Mouse (Mus musculus) ES-Bruce4 (cell line): ENCODE data around the gene Ifit1bl1. TPM values are rescaled to one million over a fixed set of nuclear protein-coding genes. Genes with fewer than 3 reads are reported as not detected.
"Not testable (repeated sequence)": the region's sequence is repeated elsewhere in the genome, so short reads cannot be mapped to it uniquely, and the experiment has no call there.

Experiments used
- H3K27ac ChIP-seq: 2 replicates; pipeline ENCODE4 v1.5.1; 2012; ENCODE audit warnings: low read length, inconsistent platforms; ENCODE audit not compliant: insufficient read depth
- H3K27me3 ChIP-seq: 2 replicates; pipeline ENCODE4 v1.6.1; 2012; ENCODE audit warnings: mild to moderate bottlenecking, low read length, inconsistent platforms; ENCODE audit not compliant: control insufficient read depth, poor library complexity, insufficient read depth, severe bottlenecking
- H3K36me3 ChIP-seq: 2 replicates; pipeline ENCODE4 v1.6.1; 2012; ENCODE audit warnings: inconsistent platforms, mild to moderate bottlenecking, low read length, moderate library complexity; ENCODE audit not compliant: control insufficient read depth, poor library complexity, insufficient read depth, severe bottlenecking
- H3K4me1 ChIP-seq: one replicate; pipeline ENCODE4 v1.8.1; 2011; ENCODE audit warnings: low read length; ENCODE audit not compliant: control insufficient read depth, insufficient read depth
- H3K4me3 ChIP-seq: 2 replicates; pipeline ENCODE4 v1.5.1; 2011; ENCODE audit warnings: low read depth, mild to moderate bottlenecking, low read length
- H3K9ac ChIP-seq: 2 replicates; pipeline ENCODE4 v1.6.1; 2012; ENCODE audit warnings: low read depth, mild to moderate bottlenecking, inconsistent platforms; ENCODE audit not compliant: poor library complexity, severe bottlenecking
- H3K9me3 ChIP-seq: replicated peaks from 2 replicates; pipeline ENCODE4 v1.6.1; 2012; ENCODE audit warnings: mild to moderate bottlenecking, low read length, inconsistent platforms; ENCODE audit not compliant: control insufficient read depth, poor library complexity, insufficient read depth, severe bottlenecking
- CTCF ChIP-seq: IDR thresholded peaks from one replicate; pipeline ENCODE4 v1.8.1; 2011; ENCODE audit warnings: low read depth, low read length
- EP300 ChIP-seq: IDR thresholded peaks from 2 replicates; pipeline ENCODE4 v1.6.1; 2011; ENCODE audit warnings: low read depth, low read length; ENCODE audit not compliant: insufficient read depth
- POLR2A ChIP-seq: IDR thresholded peaks from one replicate; pipeline ENCODE4 v1.8.1; 2011; ENCODE audit warnings: low read length; ENCODE audit not compliant: insufficient read depth
- polyA plus RNA-seq: library from polyadenylated mRNA; stranded (reverse); fragments of >200 nt; gene quantifications from 2 replicates; pipeline ENCODE4 v1.2.4, GENCODE M21; 2011; ENCODE audit warnings: low read depth; ENCODE audit not compliant: missing spikeins, insufficient read depth, insufficient read length

The Ifit1bl1 gene
- polyA plus RNA-seq, 1 experiment = not detected

DNA sequence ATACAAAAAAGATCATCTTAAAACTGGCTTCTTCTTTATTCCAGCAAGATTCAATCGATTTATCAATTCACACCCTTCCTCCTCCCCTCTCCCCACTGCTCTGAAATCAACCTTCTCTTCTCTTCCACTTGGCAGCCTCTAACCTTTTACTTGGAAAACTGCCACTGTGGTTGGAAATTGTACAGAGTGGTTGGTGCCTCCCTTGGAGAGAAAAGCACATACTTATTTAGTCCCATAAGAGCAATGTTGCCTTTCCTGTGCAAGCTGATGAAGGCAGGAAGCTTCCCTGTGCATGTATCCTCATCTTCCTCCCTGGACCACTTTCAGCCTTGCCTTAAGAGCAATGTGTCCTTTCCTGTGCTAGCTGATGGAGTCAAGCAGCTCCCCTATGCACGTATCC is 3.4 kb downstream of the Ifit1bl1 start:
- no peaks in the 10 kb centered on the region for H3K9me3 ChIP-seq
- no peak for TF ChIP-seq POLR2A
- TF ChIP-seq EP300 = no peak
- TF ChIP-seq CTCF = no peak

DNA sequence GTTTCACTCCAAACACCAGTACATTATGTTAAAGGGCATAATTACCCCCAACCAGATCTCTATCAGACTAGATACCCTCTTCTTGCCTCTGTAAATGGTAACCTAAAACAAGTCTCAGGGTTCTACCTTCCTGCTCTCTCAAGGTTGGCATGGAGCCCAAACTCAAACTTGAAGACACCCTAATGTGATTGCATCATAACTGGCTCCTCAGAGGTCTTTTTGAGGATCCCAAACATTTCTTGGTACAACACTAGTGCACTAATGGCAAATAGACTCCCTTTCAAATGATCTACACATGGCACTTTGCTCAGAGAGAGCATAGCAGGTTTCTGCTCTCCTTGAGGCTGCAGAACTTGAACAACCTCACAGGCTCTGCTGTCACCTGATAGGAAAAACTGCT is 4.9 kb downstream of the Ifit1bl1 start:
- no peaks in the 10 kb centered on the region for H3K27me3 ChIP-seq
- TF ChIP-seq CTCF (no peak), POLR2A (no peak), EP300 (no peak)
- H3K4me3 ChIP-seq = no peak overlapping the region
- no peaks in the 10 kb centered on the region for H3K4me1 ChIP-seq
- no peak overlapping the region for H3K9ac ChIP-seq
- no peaks in the 10 kb centered on the region for H3K9me3 ChIP-seq
- H3K36me3 ChIP-seq = no peaks in the 10 kb centered on the region
- no peak overlapping the region for H3K27ac ChIP-seq

More for the DNA sequence above, 3.4 kb downstream of the Ifit1bl1 start:
- Histone ChIP-seq H3K27me3 (no peaks in the 10 kb centered on the region), H3K27ac (no peak overlapping the region), H3K4me1 (no peaks in the 10 kb centered on the region), H3K4me3 (no peak overlapping the region), H3K36me3 (no peaks in the 10 kb centered on the region), H3K9ac (no peak overlapping the region)

DNA sequence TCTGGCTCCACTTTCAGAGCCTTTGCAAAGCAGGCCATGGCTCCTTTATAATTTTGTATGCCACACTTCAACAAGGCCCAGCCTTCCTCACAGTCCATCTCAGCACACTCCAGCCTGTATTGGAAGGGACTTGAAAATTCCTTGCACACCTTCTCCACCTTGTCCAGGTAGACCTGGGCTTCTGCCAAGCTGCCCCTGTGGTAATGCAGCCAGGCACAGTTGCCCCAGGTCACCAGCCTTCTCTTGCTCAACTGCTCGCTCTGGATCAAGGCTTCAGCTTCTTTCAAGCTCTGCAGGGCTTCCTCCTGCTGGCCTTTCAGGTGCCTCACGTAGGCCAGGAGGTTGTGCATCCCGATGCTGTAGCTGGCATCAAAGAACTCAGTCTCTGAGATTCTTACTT is 7.2 kb downstream of the Ifit1bl1 start:
- H3K27me3 ChIP-seq, H3K27ac ChIP-seq, H3K9me3 ChIP-seq, H3K4me1 ChIP-seq, H3K9ac ChIP-seq, H3K4me3 ChIP-seq, H3K36me3 ChIP-seq: not testable (repeated sequence)

DNA sequence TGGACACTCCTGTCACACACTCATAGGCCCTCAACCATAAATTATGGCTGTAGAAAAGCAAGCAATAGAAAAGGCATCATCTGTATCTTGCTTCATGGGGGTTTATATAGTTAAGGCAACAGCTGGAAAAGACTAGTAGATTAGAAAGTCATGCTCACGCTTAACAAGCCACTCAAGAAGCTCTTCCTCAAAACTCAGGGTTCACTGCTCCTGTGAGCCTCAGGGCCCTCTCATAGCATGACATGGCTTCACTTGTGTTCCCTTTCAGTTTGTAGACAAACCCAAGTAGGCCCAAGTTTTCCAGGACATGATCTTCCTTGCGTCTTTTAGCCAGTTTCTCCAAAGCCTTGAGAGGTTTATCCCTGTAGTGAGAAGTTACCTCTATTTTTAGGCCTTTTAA is 8.3 kb downstream of the Ifit1bl1 start:
- no peaks in the 10 kb centered on the region for H3K9me3 ChIP-seq
- TF ChIP-seq EP300 = no peak
- TF ChIP-seq CTCF = no peak
- TF ChIP-seq POLR2A = no peak
- no peak overlapping the region for H3K4me3 ChIP-seq
- H3K9ac ChIP-seq = no peak overlapping the region
- H3K4me1 ChIP-seq = no peaks in the 10 kb centered on the region
- no peaks in the 10 kb centered on the region for H3K36me3 ChIP-seq
- no peak overlapping the region for H3K27ac ChIP-seq
- no peaks in the 10 kb centered on the region for H3K27me3 ChIP-seq

DNA sequence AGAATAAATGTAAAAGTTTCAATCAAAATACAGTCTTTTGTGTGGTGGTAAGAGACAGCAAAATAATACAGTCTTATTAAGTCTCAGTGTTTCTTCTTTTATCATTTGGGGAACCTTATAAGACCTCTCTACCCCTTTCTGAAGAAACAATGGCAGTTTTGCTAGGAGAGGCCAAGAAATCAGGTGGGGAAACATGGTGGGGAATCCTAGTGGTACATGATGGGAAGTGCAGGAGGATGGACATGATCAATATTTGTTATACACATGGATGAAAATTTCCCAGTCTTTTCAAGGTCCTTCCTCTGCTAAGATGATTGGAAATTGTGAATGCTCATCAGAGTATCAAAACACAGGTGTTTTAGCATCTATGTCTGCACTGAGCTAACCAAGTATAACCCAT is 12.8 kb downstream of the Ifit1bl1 start:
- no peaks in the 10 kb centered on the region for H3K9me3 ChIP-seq
- no peaks in the 10 kb centered on the region for H3K4me1 ChIP-seq
- no peak overlapping the region for H3K27ac ChIP-seq
- H3K36me3 ChIP-seq = no peaks in the 10 kb centered on the region
- no peak overlapping the region for H3K4me3 ChIP-seq
- TF ChIP-seq POLR2A (no peak), EP300 (no peak), CTCF (no peak)
- H3K27me3 ChIP-seq = no peaks in the 10 kb centered on the region
- H3K9ac ChIP-seq = no peak overlapping the region

DNA sequence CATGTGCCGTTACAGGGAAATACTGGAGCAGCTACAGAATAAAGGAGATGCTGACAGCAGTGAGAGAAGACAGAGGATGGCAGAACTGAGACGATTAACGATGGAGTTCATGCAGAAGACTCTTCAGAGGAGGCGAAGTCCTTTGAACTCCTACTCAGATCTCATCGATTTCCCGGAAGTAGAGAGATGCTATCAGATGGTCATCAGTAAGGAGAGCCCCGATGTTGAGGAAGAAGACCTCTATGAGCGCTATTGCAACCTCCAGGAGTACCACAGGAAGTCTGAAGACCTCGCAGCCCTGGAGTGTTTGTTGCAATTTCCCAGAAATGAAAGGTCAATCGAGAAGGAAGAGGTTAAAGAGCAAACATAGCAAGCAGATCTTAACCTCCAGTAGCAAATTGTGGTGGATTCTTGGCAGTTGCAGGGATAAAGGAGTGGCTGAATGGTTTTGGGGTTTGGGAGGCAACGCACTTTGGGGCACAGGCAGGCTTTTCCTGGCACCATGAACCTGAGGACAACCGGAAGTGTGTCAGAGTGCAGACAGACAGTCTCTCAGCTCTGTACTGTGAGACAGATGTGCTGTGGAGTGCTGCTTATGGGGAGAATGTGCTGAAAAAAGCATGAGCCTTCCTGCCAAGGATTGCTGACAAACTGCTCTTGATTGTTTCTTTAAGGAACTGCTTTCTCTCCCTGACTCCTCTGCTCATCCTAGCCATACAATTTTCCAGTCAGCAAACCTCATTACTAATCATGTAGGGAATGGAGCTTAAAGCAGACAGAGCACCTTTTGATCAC is 13.7 kb downstream of the Ifit1bl1 start:
- H3K27ac ChIP-seq, H3K9ac ChIP-seq, H3K4me3 ChIP-seq, H3K27me3 ChIP-seq, H3K36me3 ChIP-seq, H3K4me1 ChIP-seq, H3K9me3 ChIP-seq: not testable (repeated sequence)

DNA sequence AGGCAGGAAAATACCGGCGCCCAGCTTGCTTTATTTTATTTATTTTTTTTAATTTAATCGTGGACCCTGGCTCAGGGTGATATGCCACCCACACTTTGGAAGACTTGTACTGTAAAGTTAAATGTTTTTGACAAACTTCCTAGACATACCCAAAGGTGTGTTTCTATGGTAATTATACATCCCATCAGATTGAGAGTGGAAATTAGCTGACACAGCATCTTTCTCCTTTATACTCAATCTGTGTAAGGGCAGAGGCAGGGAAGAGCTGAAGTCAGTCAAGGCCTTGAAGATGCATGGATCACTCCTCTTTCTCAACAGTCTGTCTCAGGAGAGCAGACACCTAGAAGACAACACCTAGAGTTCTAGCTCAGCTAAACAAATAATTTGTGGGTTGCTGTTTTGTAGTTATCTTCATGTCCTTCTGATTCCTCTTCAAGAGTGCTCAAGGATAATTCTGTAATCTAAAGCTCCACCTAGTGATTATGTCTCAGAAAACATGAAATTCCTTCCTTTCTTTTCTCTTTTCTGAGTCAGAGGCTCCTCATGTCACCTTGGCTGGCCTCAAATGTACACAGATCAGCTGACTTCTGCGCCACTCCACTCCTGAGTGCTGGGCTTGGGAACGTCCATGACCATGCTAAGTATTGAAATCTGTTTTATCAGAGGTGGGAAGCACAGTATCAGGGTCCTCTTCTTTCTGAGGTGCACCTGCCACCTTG is 15.9 kb downstream of the Ifit1bl1 start:
- H3K36me3 ChIP-seq, H3K9ac ChIP-seq, H3K27me3 ChIP-seq, H3K9me3 ChIP-seq, H3K27ac ChIP-seq, H3K4me3 ChIP-seq, H3K4me1 ChIP-seq: not testable (repeated sequence)

DNA sequence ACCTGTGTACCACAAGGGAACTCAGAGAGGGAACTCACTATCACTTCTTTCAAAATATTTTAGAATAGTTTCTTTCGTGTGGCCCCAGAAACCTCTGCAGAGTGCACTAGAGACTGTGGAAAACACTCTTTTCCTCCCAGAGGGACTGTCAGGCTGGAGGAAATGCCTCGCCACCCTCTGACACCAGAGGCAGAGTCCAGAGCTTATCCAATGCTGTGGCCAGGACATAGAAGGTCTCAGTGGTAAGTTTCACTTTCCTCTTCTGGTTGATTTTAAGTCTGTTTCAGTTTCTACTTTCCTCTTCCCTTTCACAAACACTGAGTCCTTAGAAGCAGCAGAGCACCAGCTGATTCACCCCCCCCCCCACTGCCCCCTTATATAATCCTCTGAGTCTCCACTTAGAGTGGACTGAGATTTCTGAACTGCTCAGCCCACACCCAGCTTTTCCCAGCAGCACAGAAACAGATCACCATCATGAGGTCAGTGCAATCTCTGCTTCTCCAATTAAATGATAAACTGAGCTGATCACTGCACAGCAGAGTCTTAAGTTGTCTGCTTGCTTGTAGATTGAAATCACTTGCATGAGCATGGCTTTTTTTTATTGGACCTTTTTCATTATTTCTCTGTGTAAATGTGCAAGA is 18.5 kb downstream of the Ifit1bl1 start, which contains the start of gene Ifit3:
Gene Ifit3, plus strand, starts transcription at position 406 of the 641 bp plus-strand sequence.
- H3K27ac ChIP-seq, H3K36me3 ChIP-seq, H3K27me3 ChIP-seq, H3K4me3 ChIP-seq, H3K9ac ChIP-seq, H3K9me3 ChIP-seq, H3K4me1 ChIP-seq: not testable (repeated sequence)
